Mouse (Mus musculus) megakaryocyte-erythroid progenitor cell, adult 5 weeks (primary cell): ENCODE results near the gene Spata21. TPM values are rescaled to one million over a fixed set of nuclear protein-coding genes. Genes with fewer than 3 reads are reported as not detected.

Experiments
- polyA plus RNA-seq: library from polyadenylated mRNA; stranded (reverse); fragments of >175 nt; gene quantifications from 2 replicates; pipeline ENCODE4 v1.2.3, GENCODE M21; 2012

The Spata21 gene
- polyA plus RNA-seq: not detected in 2 replicates

GRCm38 (mm10) chr4:141088033-141088432 lies at the start of gene Spata21:
Gene Spata21, plus strand, starts transcription at chr4:141088333.

GRCm38 (mm10) chr4:141060426-141061301 lies 27.5 kb upstream of the Spata21 start, which contains the start of gene Crocc:
Gene Crocc, minus strand, starts transcription at chr4:141060550.

GRCm38 (mm10) chr4:141077681-141078509 lies 10.2 kb upstream of the Spata21 start, which contains the start of gene Necap2:
Gene Necap2, minus strand, starts transcription at chr4:141078357.

GRCm38 (mm10) chr4:141139116-141139970 lies 51.2 kb downstream of the Spata21 start, which contains the start of gene Szrd1:
Gene Szrd1, minus strand, starts transcription at chr4:141139775.

GRCm38 (mm10) chr4:141147112-141148008 lies 59.2 kb downstream of the Spata21 start, which contains the start of gene Fbxo42:
Gene Fbxo42, plus strand, starts transcription at chr4:141147913.

Other genes starting within 250 kb of the Spata21 start
- 0.24 and 0.49 TPM in 2 replicates for gene Padi1, start 242.6 kb upstream of the Spata21 start, polyA plus RNA-seq
- gene Padi2, start 182.0 kb upstream of the Spata21 start, polyA plus RNA-seq: 8.7 and 11.8 TPM in 2 replicates
- 120 and 134 TPM in 2 replicates for gene Sdhb, start 127.1 kb upstream of the Spata21 start, polyA plus RNA-seq
- 203 and 226 TPM in 2 replicates for gene Atp13a2, start 101.5 kb upstream of the Spata21 start, polyA plus RNA-seq
- gene Mfap2, start 77.9 kb upstream of the Spata21 start, polyA plus RNA-seq: 0.62 and 1.4 TPM in 2 replicates
- 22.6 and 32.8 TPM in 2 replicates for gene Crocc, start 27.8 kb upstream of the Spata21 start, polyA plus RNA-seq
- 97.0 and 104 TPM in 2 replicates for gene Necap2, start 10.0 kb upstream of the Spata21 start, polyA plus RNA-seq
- gene Szrd1, start 51.4 kb downstream of the Spata21 start, polyA plus RNA-seq: 106 and 123 TPM in 2 replicates
- 15.0 and 15.5 TPM in 2 replicates for gene Fbxo42, start 59.6 kb downstream of the Spata21 start, polyA plus RNA-seq
- gene Rsg1, start 125.6 kb downstream of the Spata21 start, polyA plus RNA-seq: 2.6 and 3.3 TPM in 2 replicates
- not detected in 2 replicates for gene Arhgef19, start 151.2 kb downstream of the Spata21 start, polyA plus RNA-seq
- gene Epha2, start 212.9 kb downstream of the Spata21 start, polyA plus RNA-seq: 1.7 and 2.5 TPM in 2 replicates